Mouse (Mus musculus) heart, embryonic 14.5 days (tissue): ENCODE results near the gene Tmprss11b. TPM values are rescaled to one million over a fixed set of nuclear protein-coding genes. Genes with fewer than 3 reads are reported as not detected.

Experiments
- ATAC-seq: fragments of 200-750 bp; cut with Nextera tagmentation; 2 replicates; pipeline ENCODE4 v1.8.0; 2017; ENCODE audit warnings: low read depth, moderate TSS enrichment; ENCODE audit not compliant: insufficient number of reproducible peaks, insufficient read depth, low FRiP score
- H3K27ac ChIP-seq, 2 experiments: fragments of 200-500 bp in 1 of 2; fragments of 300-500 bp in 1 of 2; sonication (generic) in 1 of 2; replicated peaks in 1 of 2; 2 replicates each; pipeline ENCODE4 v1.5.1; 2012 to 2014; ENCODE audit warnings: low read depth in 2 of 2, low read length in 2 of 2, control low read depth in 1 of 2, mild to moderate bottlenecking in 1 of 2, mixed read lengths in 1 of 2; ENCODE audit not compliant: control insufficient read depth in 1 of 2, insufficient read depth in 1 of 2
- H3K27me3 ChIP-seq: fragments of 300-500 bp; sonication (generic); 2 replicates; pipeline ENCODE4 v1.6.1; 2014; ENCODE audit warnings: mild to moderate bottlenecking, low read length, control low read depth; ENCODE audit not compliant: control insufficient read depth, insufficient read depth
- H3K36me3 ChIP-seq: fragments of 300-500 bp; sonication (generic); 2 replicates; pipeline ENCODE4 v1.6.1; 2014; ENCODE audit warnings: mild to moderate bottlenecking, control low read depth, low read length, mixed read lengths; ENCODE audit not compliant: control insufficient read depth, insufficient read depth
- H3K4me1 ChIP-seq, 2 experiments: fragments of 200-500 bp in 1 of 2; fragments of 300-500 bp in 1 of 2; sonication (generic) in 1 of 2; 2 replicates each; pipeline ENCODE4 v1.6.1; 2012 to 2014; ENCODE audit warnings: low read length in 2 of 2, control low read depth in 1 of 2, mixed read lengths in 1 of 2; ENCODE audit not compliant: control insufficient read depth in 2 of 2, insufficient read depth in 2 of 2
- H3K4me2 ChIP-seq: fragments of 300-500 bp; sonication (generic); 2 replicates; pipeline ENCODE4 v1.6.1; 2014; ENCODE audit warnings: mild to moderate bottlenecking, low read length
- H3K4me3 ChIP-seq, 2 experiments: fragments of 200-500 bp in 1 of 2; fragments of 300-500 bp in 1 of 2; sonication (generic) in 1 of 2; 2 replicates each; pipeline ENCODE4 v1.5.1; 2012 to 2014; ENCODE audit warnings: low read length in 2 of 2, mild to moderate bottlenecking in 2 of 2, control low read depth in 1 of 2, low read depth in 1 of 2, moderate library complexity in 1 of 2; ENCODE audit not compliant: control insufficient read depth in 1 of 2, insufficient read depth in 1 of 2
- H3K9ac ChIP-seq: fragments of 300-500 bp; sonication (generic); 2 replicates; pipeline ENCODE4 v1.6.1; 2014; ENCODE audit warnings: mild to moderate bottlenecking, low read length
- H3K9me3 ChIP-seq: fragments of 300-500 bp; sonication (generic); 2 replicates; pipeline ENCODE4 v1.6.1; 2016; ENCODE audit warnings: low read length, control low read depth; ENCODE audit not compliant: control insufficient read depth
- WGBS: fragments of 180-500 bp; shearing (Covaris S2); extraction: QIAGEN DNeasy Blood & Tissue Kit; methylation state at CpG from one replicate; pipeline ENCODE4 v1.1.7; 2014; 5-methylcytosine and 5-hydroxymethylcytosine counted together
- polyA plus RNA-seq: library from polyadenylated mRNA; unstranded; fragments of >200 nt; fragmentation: Nextera tagmentation; extraction: Ambion mirVana; gene quantifications from 2 replicates; pipeline ENCODE4 v1.2.1, GENCODE M21; 2014

Tmprss11b gene
- polyA plus RNA-seq, 1 experiment from 2014 or later, result not detected

GRCm38 (mm10) chr5:86632324-86632723, 43.8 kb downstream of the Tmprss11b start, which contains the start of gene Tmprss11f:
Gene Tmprss11f, minus strand, starts transcription at chr5:86632424.
- Histone ChIP-seq H3K4me3 (no peak within 1 kb of the TSS), H3K9me3 (no peaks in the 10 kb centered on the region), H3K27ac (no peak within 1 kb of the TSS), H3K36me3 (no peaks in the 10 kb centered on the region), H3K4me1 (no peaks in the 10 kb centered on the region), H3K4me2 (no peak within 1 kb of the TSS), H3K27me3 (no peaks in the 10 kb centered on the region), H3K9ac (no peak within 1 kb of the TSS)
- WGBS, result 70% methylated on average over 5 of the region's 5 CpGs
- no peak for ATAC-seq

DNA sequence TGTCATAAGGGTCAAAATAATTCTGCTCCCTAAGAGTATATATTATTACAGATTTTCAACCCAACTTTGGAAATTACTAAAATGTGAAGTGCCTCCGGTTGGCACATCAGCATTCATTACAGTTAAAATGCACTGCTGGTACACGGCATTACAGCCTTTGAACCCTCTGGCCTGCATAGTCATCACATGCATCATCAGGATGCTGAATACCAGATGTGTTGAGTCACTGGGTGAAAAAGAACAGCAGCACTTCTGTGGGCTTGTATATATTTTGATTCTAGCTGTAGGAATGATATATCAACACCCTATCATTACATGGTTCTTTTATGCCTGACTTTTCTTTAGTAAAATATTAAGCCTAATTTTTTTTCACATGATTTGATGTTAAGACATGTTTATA, 45.5 kb downstream of the Tmprss11b start:
- Histone ChIP-seq H3K27me3 (no peaks in the 10 kb centered on the region), H3K36me3 (no peaks in the 10 kb centered on the region), H3K4me3 (no peak overlapping the region), H3K9ac (no peak overlapping the region), H3K9me3 (no peaks in the 10 kb centered on the region), H3K4me2 (no peak overlapping the region), H3K4me1 (no peaks in the 10 kb centered on the region), H3K27ac (no peak overlapping the region)
- 47% methylated on average over 2 of the region's 2 CpGs for WGBS
- ATAC-seq, result no peak

DNA sequence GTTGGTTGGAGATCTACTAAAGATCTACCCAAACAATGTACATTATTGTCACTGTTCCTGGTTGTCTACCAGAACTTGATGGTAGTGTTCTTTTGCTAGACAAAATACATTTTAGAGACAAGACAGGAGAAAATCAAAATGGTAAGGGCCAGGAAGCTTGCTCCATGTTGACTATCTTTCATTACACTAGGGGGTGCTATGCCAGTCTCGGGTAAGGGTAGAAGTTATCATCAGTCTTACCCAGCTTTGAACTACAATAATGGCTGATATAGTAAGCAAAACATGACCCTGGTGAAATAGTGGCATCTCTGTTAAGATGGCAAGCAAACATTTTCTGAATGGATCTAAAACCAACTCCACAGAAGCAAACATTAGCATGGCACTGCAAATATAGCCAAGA, 54.4 kb downstream of the Tmprss11b start:
- Histone ChIP-seq H3K4me2 (no peak overlapping the region), H3K27ac (no peak overlapping the region), H3K9me3 (no peaks in the 10 kb centered on the region), H3K9ac (no peak overlapping the region), H3K4me3 (no peak overlapping the region), H3K36me3 (no peaks in the 10 kb centered on the region), H3K4me1 (no peaks in the 10 kb centered on the region), H3K27me3 (no peaks in the 10 kb centered on the region)
- WGBS, result 52% methylated on average over 1 of the region's 1 CpGs
- no peak for ATAC-seq

Other genes with a start within 250 kb of the Tmprss11b start
- gene Tmprss11a, start 207.4 kb downstream of the Tmprss11b start, polyA plus RNA-seq, result not detected in 2 replicates
- gene Tmprss11g, start 157.8 kb downstream of the Tmprss11b start, polyA plus RNA-seq, result not detected in 2 replicates
- gene Tmprss11f, start 43.9 kb downstream of the Tmprss11b start, polyA plus RNA-seq, result not detected in 2 replicates
- not detected in 2 replicates for gene Tmprss11e, start 69.5 kb upstream of the Tmprss11b start, polyA plus RNA-seq
- gene Ythdc1, start 127.9 kb upstream of the Tmprss11b start, polyA plus RNA-seq, result 29.7 and 31.5 TPM in 2 replicates
- gene Ugt2b34, start 230.6 kb upstream of the Tmprss11b start, polyA plus RNA-seq, result not detected in 2 replicates